Mouse (Mus musculus) thymus, postnatal 25 days (tissue): Measurements from ENCODE around the gene Cpxm2.

Source experiments
- DNase-seq: peaks from one replicate; pipeline ENCODE4 v3.0.0; 2022

The Cpxm2 gene

DNA sequence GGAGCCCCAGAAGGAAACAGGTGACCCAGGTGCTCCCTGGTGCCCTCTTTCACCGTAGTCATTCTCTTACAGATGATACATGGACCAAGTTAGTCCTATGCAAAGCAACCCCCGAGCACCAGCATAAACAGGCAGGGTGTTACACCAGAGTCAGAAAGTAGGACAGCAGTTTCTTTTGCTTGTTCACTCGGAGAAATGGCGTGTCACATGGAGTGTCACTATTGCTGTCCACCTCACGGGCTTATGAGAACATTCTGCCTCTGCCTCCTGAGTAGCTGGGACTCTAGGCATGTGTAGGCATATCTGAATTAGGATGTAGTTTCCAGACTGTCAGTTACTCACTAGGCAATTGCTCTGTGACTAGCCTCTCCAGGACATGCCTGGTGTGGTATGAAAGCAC, 140.6 kb downstream of the Cpxm2 start:
- DNase-seq = no peak

DNA sequence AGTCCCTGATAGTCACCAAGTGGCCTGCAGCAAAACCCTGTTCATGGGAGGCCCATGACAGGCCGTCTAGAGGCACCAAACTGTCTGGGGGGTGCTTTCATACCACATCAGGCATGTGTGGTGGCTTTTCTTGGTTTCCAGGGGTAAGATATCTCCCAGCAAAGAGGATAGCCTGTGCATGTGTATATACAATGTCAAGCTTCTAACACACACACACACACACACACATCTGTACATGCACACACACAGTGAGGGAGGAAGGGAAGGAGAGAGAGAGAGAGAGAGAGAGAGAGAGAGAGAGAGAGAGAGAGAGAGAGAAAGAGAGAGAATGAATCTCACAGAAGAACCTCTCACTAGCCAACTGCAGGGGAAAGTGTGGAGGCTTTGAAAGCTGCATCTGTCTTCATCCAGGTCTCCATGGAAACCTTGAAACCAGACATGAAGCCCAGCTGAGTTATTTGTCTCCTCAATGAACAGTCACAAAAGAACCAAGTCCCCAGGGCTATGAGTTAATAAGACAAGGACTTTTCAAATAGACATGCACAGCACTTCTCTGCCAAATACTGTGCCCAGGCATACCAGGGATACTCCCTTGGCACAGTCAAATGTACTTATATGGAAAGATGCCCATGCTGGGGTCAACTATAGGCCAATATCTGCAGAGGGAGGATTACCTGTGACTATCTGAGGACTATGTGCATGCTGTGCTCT, 141.4 kb downstream of the Cpxm2 start:
- DNase-seq = no peak

DNA sequence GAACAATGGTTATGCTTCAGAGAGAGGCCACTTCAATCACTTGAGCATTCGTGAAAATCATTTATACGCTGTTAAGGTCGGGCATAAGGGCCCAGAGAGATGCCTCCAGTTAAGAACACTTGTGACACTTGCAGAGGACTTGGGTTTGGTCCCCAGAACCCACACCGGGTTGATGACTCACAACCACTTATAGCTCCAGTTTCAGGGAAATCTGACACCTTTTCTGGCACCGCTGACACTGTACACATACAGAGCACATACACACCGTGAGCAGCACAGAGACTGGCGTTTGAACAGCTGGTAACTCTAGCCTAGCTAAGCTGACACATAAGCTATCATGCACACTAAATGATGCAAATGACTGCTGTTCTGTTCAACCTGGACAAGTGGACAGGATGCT, 145.5 kb downstream of the Cpxm2 start:
- no peak for DNase-seq

DNA sequence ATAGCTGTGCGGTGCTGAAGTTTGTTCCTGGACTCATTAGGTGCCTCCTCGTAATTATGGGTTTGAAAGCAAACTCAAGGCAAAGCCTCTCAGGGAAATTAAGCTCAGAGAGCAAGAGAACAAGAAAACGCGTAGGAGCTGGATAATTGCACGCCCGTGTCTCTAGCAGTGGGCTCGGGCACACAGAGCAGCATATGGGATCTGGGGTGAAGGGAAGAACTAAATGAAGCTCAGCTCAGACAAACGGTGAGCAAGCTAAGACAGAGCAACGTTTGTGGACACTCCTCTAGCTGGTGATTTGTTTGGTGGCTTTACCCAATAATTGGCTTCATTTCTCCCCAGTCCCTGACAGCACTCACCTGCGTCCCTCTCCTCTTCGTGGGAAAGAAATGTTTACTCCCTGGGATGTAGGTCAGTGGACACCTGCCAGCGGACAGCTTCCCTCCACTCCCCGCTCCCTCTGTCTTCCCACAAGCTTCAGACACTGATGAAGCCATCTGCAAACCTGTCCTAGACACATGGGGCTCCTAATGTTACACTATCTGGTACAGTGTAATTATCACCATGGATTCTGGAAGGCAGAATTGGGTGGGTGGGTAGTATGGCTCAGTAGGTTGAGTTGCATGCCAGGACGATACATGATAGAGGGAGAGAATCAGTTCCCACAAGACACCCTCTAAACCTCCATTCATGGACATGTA, 148.4 kb downstream of the Cpxm2 start:
- DNase-seq = no peak

DNA sequence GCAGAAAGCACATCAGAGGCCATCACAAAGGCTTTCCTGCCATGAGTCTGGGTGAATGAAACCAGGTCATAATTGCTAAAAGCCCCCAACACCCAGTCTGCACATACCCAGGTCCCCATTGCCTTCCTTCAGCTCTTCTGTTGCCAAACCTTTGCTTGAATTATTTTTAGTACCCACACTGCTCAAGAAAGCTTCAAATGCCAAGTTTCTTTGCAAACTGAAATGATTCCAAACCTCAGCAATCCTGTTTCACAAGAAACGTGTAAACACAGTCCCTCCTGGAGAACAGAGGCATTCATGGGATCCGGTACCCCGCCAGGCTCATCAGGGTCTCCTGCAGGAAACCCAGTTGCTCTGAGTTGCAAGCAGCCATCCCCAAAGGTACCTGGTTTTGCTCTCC, 161.7 kb downstream of the Cpxm2 start:
- DNase-seq = no peak

DNA sequence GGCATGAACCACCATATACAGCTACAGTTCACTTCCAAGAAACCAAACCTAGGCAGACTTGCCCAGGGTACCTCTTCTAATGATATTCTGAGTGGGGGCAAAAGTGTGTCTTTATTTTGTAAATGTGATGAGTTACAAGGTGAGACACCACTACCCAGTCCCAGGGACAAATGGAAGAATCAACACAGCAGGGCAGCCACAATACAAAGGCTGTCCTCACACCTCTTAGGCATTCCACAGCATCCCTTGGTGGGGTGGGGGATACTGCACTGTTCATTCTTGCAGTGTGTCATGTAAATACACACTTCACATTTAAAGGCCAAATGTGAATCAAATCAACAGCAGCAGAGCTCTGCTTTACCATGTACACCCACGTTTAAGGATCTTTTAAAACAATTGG, 162.3 kb downstream of the Cpxm2 start:
- no peak for DNase-seq

DNA sequence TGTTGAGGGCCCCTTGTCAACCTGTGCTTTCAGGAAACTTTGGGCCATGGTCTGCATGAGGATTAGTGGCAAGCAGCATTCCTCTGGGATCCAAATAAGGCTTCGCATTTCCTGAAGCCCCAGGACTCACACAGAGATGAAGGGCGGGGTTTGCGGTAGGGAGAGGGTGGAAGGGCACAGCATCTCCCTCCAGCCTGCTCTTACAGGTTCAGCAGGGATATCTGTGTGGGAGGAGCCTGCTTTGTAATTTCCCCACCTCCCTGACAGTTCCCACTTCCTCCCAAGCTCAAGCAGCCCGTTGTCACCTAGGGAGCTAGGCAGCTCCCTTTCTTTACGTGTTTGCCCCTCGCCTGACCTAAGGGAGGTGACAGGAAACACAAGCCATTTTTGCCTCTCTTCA, 165.5 kb downstream of the Cpxm2 start:
- no peak for DNase-seq
